Mouse (Mus musculus): ENCODE data around the gene Cers6.

DNA sequence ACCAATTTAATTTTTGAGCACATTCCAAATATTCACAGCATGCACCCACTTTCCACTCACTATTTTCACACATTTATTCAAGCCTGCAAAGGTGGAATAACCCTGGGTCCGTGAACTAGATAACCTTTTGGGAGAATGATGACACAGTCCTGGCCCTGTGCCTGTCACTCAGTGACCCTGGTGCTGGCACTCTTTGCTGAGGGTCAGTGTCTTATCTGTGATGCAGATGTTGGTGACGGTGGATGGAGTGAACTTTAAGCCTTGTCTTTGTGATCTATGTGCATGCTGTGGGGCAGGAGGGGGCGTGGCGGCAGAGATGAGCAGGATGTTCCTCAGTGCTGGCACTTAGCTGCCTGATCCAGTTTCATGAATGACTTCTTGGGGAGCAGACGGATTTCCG, 41.3 kb downstream of the Cers6 start:
- TF ChIP-seq CTCF (IDR thresholded peaks at IDR 0.05; ENCODE audit: control insufficient read depth, insufficient read depth, insufficient replicate concordance, low read depth, low read length) (no peak), POLR2A (IDR thresholded peaks at IDR 0.05; ENCODE audit: control insufficient read depth, low read depth, low read length) (no peak)
